Mouse (Mus musculus) layer of hippocampus, adult 9-10 months (tissue): ENCODE data around the gene Soga1.

Experiments used
- DNase-seq: peaks from one replicate; pipeline ENCODE4 v3.0.0; 2022; ENCODE audit warnings: low spot score

The Soga1 gene

DNA sequence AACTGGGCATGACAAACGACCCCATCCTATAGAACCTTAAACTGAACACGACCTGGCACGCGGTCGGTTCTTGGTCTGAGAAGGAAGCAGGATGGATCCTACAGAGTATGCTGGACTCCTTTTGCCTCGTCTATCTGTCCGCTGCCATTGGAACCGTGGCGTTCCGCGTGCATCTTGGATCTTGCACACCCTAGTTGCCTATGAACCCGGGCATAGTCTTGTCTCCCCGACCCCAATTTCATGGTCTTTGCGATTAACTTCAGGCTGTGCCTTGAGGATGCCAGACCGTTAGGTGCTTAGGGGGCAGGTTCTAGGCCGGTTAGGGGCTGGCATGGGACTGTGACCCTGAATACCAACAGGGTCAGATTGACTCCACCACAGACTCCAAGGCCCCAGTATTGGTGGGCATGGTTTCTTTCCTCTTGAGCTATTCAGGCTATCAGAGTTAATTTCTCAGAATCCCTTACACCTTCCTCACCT, 687 bp upstream of the Soga1 start:
- DNase-seq: no peak

DNA sequence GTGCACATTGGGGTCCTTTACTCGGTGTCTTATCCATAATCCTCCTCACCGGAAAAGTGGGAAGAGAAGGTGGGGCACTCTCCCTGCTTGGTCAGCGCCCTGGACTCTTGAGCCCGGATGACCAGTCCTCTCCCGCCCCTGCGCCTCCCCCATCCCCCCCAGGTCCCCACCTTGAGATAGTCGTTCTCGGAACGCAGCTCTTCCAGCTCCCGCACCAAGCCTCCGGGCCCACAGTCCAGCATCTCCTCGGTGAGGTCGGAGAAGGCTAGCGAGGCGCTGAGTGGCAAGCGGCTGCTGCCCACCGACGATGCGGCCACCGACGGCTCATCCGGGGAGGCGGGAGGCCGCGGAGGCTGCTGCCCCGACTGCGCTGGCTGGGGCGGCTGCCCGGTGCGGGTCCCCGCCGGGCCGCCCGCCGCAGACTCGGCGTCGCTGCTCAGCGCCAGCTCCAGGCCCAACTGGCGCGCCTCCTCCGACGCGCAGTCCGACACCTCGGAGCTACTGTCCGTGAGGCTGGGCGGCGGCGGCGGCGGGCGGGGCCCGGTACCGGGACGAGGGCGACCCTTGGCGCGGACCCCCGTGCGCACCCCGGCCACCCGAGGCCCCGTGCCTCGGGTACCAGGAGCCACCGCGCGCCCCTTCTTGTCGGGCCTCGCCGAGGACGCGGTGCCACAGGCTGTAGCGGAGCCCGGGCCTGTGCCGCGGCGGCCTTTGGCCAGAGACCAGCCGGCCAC, 828 bp downstream of the Soga1 start:
- DNase-seq: no peak

DNA sequence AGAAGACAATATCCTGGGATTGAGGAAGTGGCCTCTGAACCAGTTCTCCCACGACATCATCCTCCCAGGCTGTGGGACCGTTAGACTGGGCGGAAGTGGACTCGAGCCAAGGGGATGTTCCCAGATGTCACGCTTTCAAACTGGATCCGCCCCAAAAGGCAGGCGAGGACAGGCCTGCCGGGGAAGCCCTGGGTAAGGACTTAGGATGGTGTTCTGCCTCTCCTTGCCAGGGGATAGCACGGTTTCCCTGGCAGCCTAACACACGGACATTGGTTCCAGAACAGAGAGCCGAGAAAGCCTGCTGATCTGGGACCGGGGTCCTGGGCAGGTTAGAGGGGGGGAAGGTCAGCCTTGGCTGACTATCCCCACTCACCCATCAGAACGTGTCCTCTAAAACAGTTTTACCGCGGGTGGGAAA, 1.4 kb downstream of the Soga1 start:
- DNase-seq: no peak

DNA sequence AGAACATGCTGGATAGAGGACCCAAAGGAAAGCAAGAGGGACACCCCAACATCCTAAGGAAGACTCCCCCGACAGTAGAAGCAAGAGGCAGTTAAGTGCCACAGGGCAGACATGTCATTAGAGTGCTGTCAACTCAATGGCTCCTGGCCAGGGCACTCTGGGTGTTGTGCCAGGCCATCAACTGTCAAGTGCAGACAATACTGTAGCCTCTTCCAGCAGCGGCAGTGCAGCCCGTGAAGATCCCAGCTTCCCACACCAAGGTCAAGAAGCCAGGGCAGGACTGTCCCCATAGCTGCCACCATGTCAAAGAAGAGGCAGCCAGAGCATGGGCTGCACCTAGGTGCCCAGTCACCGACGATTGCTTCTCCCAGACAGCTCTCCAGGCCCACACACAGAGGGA, 1.9 kb downstream of the Soga1 start:
- DNase-seq: no peak

DNA sequence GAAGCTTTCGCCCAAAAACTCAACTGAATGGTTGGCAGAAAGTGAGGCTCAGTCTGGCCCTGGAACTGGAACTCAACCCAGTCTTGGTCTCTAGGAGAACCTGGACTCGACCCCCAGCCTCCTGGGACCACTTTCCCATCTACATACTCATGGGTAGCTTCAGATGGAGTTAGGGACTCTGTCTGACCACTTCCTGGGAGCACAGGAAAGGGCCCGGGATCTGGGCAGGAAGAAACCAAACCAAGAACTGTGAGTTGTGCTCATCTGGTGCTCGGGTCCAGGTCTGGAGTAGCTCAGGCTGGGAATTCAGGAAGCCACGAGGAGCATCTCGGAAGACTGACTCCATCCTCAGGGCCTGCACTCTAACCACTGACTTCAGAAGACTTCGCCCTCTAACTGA, 2.5 kb downstream of the Soga1 start:
- DNase-seq: no peak

DNA sequence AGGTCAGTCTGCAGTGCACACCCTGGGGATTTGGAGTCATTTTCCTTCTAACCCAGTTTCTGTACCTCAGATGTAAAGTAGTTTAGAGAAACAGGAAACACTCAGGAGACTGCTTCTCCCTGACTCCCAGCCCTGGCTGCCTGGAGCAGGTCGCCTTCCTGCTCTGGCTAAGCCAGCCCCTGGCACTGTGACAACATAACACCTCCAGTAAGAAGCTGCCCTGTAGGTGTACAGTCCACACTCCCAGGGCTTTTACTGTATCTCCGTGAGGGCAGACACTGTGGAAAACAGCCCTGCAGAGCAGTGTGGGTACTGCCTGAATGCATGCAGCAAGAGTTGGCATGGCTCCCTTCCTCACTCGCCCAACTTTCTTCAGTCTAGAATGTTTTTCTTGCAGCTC, 3.4 kb downstream of the Soga1 start:
- DNase-seq: no peak

DNA sequence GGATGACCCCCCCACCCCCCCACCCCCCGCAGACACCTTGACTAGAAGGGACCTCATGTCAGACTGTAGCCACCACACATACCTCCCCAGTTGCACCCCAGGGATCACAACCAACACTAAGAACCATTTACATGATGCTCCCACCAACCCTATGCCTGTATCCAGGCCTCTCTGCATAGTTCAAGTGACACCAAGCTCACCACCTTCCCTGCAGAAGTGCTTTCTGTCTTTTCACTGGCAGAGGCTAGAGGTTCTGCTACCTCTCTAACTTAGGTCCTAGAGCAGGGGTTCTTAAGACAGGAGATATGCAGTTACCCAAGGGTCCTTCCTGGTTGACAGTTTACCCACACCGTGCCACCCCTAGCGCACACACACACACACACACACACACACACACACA, 3.8 kb downstream of the Soga1 start:
- DNase-seq: no peak

DNA sequence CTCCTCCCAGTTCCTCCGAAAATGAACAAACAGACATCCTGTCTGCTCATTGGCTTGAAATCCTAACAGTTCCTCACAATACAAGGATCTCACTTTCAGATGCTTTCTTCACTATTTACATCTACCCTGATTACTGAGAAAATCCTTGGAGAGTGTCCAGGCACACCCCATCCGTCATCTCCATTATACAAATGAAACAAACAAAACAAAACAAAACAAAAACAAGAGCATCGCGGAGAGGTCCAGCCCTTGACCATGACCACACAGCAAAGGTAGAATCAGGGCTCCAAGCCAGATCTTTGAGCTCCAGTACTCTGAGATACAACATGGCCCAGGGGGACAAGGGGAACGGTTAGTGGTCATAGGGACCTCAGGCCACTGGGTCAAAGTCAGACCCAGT, 4.3 kb downstream of the Soga1 start:
- DNase-seq: no peak

DNA sequence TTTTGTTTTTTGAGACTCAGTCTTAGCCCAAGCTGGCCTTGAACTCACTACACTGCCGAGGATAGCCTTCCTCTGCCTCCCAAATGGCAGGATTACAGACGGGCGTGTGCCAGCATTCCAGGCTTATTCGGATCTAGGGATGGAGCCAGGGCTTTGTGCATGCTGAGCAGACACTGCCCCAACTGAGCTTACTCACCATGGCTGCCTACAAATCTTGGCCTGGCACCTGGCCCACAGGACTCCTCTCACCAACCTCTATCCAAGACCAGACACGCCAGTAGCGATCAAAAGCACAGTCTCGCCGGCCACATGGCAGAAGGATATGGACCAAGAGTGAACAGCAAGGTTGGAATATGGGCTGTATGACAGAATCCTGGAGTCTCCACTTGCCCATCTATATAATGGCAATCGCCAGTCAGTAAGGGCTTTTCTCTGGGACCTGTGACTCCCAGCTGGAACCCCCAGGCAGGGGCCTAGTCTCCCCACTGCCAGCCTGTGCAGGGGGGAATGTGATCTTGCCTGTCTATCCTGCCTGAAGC, 4.8 kb downstream of the Soga1 start:
- no peak for DNase-seq

DNA sequence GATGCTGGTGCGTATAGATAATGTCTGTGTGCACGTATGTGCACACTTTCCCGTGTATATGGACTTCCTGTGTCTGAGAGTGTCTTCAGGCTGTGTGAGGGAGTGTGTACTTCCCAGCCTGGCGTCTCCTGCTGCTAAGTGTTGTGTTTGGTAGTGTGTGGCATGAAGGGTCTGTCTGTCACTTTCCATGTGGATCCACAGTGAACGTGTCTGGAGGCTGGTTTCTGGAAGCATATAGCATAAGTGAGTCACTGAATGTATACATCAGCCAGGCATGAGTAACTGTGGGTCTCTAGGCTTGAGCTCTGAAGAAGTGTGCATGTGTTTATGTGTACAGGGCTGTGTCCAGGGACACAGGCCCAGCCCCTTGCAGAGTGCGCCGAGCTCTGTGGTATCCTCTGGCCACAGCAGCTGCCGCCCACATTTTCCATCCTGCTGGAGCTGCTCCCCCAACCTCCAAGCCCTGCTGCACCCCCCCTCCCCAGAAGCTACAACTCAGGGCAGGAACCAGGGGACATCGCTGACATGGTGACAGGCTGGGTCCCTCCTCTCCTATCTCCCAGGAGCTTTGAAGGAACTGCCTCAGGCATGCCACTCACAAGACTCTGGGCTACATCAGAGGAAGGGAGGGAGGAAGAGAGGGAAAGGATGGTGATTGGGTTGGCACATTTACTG, 5.5 kb downstream of the Soga1 start:
- no peak for DNase-seq

DNA sequence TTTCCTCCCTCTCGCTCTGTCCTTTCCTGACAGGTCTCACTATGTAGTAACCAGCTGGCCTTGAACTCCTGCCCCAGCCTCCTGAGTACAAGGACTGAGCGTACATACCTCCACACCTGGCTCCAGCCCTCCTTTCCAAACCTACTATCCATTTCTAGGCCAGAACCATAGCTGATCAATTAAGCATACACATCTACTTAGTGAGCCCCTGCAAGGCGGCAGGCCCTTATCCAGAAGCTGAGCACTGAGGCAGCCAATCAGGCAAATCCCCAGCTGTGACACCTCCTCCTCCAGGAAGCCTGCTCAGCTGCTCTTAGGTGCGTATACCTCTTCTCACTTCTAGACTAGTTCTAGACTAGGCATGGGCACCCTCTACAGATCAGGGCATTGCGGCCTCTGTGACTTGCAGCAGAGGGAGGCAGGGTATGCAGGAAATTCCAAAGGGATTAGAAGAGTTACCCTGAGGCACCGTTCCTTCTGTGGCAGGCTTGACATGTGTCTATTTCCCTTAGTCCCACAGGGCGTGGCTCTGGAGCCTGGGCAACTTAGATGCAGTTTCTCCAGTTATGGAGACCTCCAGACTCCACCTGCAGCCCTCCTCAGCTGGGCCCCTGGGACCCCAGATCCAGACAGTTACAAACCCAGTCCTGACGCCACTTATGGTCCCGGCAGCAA, 6.6 kb downstream of the Soga1 start:
- DNase-seq: no peak

DNA sequence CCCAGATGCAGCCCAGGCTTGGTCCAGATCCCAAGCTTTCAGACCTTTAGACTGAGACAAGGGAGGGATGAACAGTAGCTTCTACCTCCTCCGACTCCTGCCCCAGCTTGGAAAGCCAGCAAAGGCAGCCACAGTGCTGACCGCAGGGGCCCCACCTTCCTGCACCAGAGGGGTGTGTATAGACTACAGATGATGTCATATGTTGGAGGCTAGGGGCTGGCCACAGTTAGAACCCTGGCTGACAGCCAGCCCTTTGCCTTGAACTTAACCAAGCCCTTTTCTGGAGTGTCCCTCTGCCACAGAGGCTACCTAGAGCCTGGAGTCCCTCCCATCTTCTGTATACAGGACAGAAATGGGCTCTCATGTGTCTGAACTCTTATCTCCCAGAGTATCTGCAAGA, 7.5 kb downstream of the Soga1 start:
- no peak for DNase-seq

DNA sequence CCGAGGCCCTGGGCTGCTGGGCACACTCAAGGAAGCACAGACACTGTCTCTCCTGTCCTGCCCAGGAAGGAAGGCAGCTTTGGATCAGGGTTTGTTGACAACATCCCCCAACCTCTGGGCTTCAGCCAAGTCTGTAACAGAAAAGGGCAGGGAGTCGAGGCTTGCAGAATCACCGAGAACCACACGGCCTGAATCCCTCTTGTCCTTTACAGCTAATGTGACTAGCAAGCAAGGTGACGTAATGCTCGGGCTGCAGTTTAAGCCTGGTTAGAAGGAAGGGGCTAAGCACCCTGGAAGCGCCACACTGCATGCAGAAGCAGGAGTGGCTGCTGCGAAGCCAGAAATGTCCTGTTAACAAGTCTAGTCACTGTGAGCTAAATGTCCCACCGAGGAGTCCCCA, 8.7 kb downstream of the Soga1 start:
- no peak for DNase-seq

DNA sequence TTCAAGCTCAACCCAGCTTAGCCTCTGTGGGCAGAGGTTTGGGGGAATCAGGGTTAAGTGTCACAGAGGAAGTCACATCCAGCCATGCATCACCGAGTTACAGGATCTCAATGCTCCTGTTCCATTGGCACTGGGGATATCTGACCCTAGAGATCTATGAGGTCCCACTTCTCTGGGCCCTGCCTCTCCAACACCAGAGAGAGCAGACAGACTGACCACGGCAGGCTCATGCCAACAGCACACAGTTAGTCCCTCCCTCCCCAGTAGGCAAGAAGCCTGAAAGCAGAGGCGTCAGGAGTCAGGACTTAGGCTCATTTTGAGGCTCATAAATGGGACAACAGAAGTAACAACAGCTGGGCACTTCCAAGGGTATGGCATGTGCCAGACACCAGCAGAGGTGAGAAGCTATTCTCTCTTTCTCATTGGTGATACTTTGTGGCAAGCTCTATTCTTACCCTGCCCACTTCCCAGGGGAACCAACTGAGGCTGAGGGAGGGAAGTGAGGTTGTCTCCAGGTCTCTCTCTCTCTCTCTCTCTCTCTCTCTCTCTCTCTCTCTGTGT, 9.2 kb downstream of the Soga1 start:
- DNase-seq: no peak

DNA sequence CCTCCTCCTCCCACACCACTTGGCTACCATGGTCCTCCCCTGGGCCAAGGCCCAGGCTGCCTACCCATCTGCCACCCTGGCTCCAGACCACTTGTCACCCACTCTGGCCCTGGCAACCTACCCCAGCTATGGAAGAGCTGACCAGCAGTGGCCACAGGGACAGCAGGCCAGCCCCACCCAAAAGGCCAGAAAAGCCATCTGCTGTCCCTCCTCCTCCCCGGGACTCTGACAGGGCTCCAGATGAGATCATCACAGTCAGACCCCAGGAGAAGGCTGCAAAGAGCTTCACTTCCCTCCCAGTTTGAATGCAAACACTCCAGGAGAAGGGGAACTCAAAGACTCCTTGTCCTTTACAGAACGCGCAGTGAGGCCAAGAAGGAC, 9.7 kb downstream of the Soga1 start:
- no peak for DNase-seq

DNA sequence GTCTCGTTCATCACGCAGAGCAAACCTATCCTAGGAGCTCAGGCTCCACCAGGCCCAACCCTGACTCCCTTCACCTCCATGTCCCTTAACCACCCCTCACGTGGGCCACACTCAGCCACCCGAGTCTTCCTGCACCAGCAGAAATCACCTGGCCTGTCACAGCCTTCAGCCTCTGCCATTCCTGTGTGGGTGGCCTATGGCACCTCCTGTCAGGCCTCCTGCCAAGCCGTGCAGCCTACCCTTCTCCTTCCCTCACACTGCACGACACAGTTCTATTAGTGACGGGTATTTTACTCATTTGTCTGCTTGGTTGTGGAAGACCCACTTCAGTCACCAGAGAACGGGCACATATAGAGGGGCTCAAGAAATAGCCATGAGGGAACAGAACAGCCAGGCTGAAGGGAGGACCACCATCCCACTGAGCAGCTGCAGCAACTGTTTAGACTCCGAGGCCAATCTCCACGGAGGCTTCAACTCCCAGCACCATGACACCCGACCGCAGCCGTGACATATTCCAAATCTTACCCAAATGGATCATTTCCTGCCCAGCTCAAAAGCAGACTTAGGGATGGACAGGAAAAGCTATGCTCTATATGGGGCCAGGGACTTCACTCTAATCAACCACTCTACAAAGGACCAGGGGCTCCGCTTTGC, 10.2 kb downstream of the Soga1 start:
- no peak for DNase-seq

DNA sequence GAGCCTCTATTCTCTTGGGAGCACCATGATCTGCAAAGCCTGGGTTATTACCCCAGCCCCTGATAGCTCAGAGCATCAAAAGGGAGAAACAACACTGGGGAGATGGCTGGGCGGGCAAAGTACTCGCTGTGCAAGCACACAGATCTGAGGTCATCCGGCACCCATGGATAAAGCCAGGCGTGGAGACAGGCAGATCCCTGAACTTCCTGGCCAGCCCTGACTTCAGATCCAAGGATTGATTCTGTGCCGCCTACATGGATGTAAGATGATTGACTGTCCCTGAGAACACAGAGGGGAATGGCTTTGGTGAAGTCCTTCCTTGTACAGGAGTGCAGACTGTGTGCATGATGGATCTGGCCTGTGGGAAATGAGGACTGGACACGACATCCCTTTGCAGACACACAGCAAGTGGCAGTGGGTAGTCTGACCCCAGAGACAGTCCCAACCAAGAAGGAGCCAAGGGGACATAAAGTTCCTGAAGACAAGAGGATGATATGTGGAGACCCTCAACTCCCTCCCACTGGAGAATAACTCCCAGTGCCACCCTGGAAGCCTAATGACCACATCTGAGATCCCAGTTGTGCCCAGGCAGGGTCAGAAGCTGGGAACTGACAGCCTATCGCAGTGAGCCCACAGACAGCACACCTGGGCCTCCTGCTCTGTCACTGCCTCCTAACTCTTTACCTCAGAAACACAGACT, 12.2 kb downstream of the Soga1 start:
- DNase-seq: no peak

DNA sequence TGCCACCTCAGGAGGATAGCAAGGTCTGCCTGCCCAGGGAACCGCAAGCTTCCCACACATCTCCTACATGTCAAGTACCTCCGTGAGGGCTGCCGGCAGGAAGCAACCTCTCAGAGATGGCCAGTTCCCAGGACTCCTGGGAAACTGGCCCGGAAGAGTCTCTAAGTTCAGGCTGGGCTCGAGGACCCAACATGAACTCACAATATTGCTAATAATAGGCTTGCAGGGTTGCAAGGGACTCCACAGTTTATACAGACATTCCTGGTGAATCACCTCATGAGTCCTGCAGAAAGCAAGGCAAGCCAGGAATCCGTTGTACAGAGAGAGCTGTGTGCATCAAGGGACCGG, 13.2 kb downstream of the Soga1 start:
- no peak for DNase-seq

DNA sequence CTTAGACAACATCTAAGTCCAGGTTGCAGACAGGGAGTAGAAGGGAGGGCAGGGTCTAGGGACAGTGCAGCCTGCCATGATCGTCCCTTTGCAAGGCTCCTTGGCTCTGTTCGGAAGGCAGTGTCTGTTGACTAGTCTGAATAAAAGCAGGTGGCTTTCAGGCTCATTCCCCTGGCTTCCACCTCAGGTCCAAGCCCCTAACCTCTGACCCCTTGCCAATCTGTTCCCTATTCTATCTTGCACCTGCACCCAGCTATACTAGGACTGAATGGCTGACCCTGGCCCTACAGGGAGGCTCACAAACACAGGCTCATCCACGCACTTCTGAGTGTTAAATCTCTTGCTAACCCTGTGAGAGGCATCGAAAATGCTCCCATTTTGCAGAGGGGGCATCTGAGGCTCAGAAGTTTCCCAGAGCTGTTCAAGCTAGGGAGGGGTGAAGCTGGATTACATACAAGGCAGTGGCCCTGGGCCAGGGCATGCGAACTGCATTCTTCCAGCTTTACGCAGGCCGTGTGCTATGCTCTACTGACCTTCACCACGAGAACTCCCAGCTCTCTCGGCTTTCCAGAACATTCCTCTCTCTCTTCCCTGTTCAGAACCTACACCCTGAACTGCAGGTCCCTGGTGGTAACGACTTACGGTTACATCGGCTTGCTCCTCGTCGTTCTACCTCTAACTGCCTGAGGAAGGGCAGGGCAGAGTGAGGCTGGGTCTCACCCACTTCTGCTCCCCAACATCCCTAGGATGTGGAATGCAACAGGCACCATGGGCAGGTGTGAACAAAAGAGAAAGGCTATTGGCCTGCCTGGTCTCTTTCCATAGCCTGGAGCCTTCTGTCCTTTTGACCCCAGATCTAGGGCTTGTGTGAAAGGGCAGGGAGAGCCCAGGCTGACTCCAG, 13.8 kb downstream of the Soga1 start:
- DNase-seq: no peak

DNA sequence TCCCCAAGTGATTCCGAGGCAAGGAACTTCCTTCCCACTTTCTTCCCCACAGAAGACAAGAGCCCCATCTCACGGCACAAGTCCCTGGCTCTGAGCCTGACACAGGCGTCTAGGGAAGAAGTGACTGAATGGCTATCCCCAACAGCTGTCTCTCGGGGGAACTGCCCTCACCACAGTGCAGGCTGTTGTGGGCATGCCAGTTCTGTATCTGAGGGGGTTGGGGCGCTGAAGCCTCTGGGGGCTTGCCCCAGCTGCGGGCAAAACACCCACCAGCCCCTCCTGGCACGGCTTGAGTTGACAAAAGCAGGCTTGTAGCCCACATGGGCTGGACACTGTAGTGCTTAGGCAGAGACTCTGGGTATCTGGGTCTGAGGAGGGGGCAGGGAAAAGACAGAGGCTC, 14.9 kb downstream of the Soga1 start:
- DNase-seq: no peak

DNA sequence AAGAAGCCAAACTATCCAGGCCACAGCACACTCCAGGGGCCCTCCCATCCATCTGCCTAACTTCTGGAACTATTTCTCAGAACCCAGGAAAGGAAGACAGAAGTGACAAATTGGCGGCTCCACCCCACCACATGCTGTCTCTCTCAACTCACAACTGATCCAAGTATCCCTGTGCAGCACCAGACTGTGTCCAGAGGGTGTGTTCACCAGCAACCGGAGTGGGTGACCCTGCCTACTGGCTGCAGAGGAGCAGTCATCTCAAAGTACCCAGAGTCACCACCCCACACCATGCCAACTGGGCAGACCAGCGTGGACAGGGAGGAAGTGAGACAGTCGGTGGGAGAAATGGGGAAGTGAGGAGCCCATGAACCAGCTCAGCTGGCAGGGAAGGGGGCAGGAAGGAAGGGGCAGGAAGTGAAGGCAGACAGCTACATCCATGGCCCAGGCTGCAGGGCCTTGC, 15.8 kb downstream of the Soga1 start:
- DNase-seq: no peak
